Mouse (Mus musculus): ENCODE results near the gene Olfr1410. TPM values are rescaled to one million over a fixed set of nuclear protein-coding genes. Genes with fewer than 3 reads are reported as not detected.
A peak's percentile ranks its signal among the peaks of the same experiment; 100 is the strongest.

Gene Olfr1410
- polyA plus RNA-seq, 1 experiment from 2014 or later, result not detected

GRCm38 (mm10) chr1:92616046-92616445, 10.5 kb downstream of the Olfr1410 start:
- no peak for DNase-seq (ENCODE audit: low spot score)

GRCm38 (mm10) chr1:92617488-92617887, 11.9 kb downstream of the Olfr1410 start, which contains the start of gene Olfr12:
Gene Olfr12, plus strand, starts transcription at chr1:92617788.
- no peak for DNase-seq (ENCODE audit: low spot score)
- no peak within 1 kb of the TSS for H3K9ac ChIP-seq (ENCODE audit: low read length)
- H3K4me3 ChIP-seq (ENCODE audit: low read depth, low read length), result no peak within 1 kb of the TSS
- no peak within 1 kb of the TSS for H3K4me2 ChIP-seq (ENCODE audit: low read depth)
- no peak for ATAC-seq (ENCODE audit: insufficient read depth, low FRiP score, low TSS enrichment)
- H3K4me1 ChIP-seq (ENCODE audit: control insufficient read depth, insufficient read depth, low read length), result no peaks in the 10 kb centered on the region
- WGBS, result 54% methylated on average over 2 of the region's 2 CpGs
- H3K27ac ChIP-seq (ENCODE audit: low read depth, low read length), result no peak within 1 kb of the TSS
- H3K9me3 ChIP-seq (ENCODE audit: control insufficient read depth, low read length), result no peaks in the 10 kb centered on the region
- no peaks in the 10 kb centered on the region for H3K27me3 ChIP-seq (ENCODE audit: control insufficient read depth, insufficient read depth, low read length)
- H3K36me3 ChIP-seq (ENCODE audit: control insufficient read depth, insufficient read depth, low read length), result no peaks in the 10 kb centered on the region

More at GRCm38 (mm10) chr1:92616046-92616445, 10.5 kb downstream of the Olfr1410 start:
- no peaks in the 10 kb centered on the region for H3K27me3 ChIP-seq (ENCODE audit: control insufficient read depth, insufficient read depth, low read length)
- H3K9me3 ChIP-seq (ENCODE audit: control insufficient read depth, low read length), result no peaks in the 10 kb centered on the region
- H3K4me1 ChIP-seq (ENCODE audit: control insufficient read depth, insufficient read depth, low read length), result no peaks in the 10 kb centered on the region
- no peak overlapping the region for H3K27ac ChIP-seq (ENCODE audit: low read depth, low read length)
- WGBS, result 74% methylated on average over 1 of the region's 1 CpGs
- no peaks in the 10 kb centered on the region for H3K36me3 ChIP-seq (ENCODE audit: control insufficient read depth, insufficient read depth, low read length)
- no peak overlapping the region for H3K9ac ChIP-seq (ENCODE audit: low read length)
- no peak overlapping the region for H3K4me3 ChIP-seq (ENCODE audit: low read depth, low read length)
- H3K4me2 ChIP-seq (ENCODE audit: low read depth), result no peak overlapping the region
- no peak for ATAC-seq (ENCODE audit: insufficient read depth, low FRiP score, low TSS enrichment)

GRCm38 (mm10) chr1:92618360-92618759, 12.8 kb downstream of the Olfr1410 start:
- H3K36me3 ChIP-seq (ENCODE audit: control insufficient read depth, insufficient read depth, low read length), result no peaks in the 10 kb centered on the region
- DNase-seq (ENCODE audit: low spot score) (no peak), ATAC-seq (ENCODE audit: insufficient read depth, low FRiP score, low TSS enrichment) (no peak)
- 70% methylated on average over 4 of the region's 4 CpGs for WGBS
- H3K9ac ChIP-seq (ENCODE audit: low read length), result no peak overlapping the region
- no peaks in the 10 kb centered on the region for H3K27me3 ChIP-seq (ENCODE audit: control insufficient read depth, insufficient read depth, low read length)
- H3K9me3 ChIP-seq (ENCODE audit: control insufficient read depth, low read length), result no peaks in the 10 kb centered on the region
- H3K4me1 ChIP-seq (ENCODE audit: control insufficient read depth, insufficient read depth, low read length), result no peaks in the 10 kb centered on the region
- no peak overlapping the region for H3K4me2 ChIP-seq (ENCODE audit: low read depth)
- H3K27ac ChIP-seq (ENCODE audit: low read depth, low read length), result no peak overlapping the region
- no peak overlapping the region for H3K4me3 ChIP-seq (ENCODE audit: low read depth, low read length)

- DNase-seq (ENCODE audit: low spot score), result no peak
- WGBS, result 81% methylated on average over 4 of the region's 4 CpGs
- H3K4me2 ChIP-seq (ENCODE audit: low read depth), result no peak overlapping the region
- H3K9me3 ChIP-seq (ENCODE audit: control insufficient read depth, low read length), result no peaks in the 10 kb centered on the region
- no peak for ATAC-seq (ENCODE audit: insufficient read depth, low FRiP score, low TSS enrichment)
- no peaks in the 10 kb centered on the region for H3K27me3 ChIP-seq (ENCODE audit: control insufficient read depth, insufficient read depth, low read length)
- no peak overlapping the region for H3K27ac ChIP-seq (ENCODE audit: low read depth, low read length)
- no peak overlapping the region for H3K9ac ChIP-seq (ENCODE audit: low read length)
- no peak overlapping the region for H3K4me3 ChIP-seq (ENCODE audit: low read depth, low read length)
- H3K4me1 ChIP-seq (ENCODE audit: control insufficient read depth, insufficient read depth, low read length), result no peaks in the 10 kb centered on the region
- no peaks in the 10 kb centered on the region for H3K36me3 ChIP-seq (ENCODE audit: control insufficient read depth, insufficient read depth, low read length)
These were observed 22.6 kb downstream of the Olfr1410 start for GRCm38 (mm10) chr1:92628227-92628626.

GRCm38 (mm10) chr1:92632196-92632595, 26.6 kb downstream of the Olfr1410 start:
- ATAC-seq (ENCODE audit: insufficient read depth, low FRiP score, low TSS enrichment) (no peak), DNase-seq (ENCODE audit: low spot score) (no peak)
- H3K27ac ChIP-seq (ENCODE audit: low read depth, low read length), result no peak overlapping the region
- no peak overlapping the region for H3K9ac ChIP-seq (ENCODE audit: low read length)
- no peaks in the 10 kb centered on the region for H3K27me3 ChIP-seq (ENCODE audit: control insufficient read depth, insufficient read depth, low read length)
- H3K36me3 ChIP-seq (ENCODE audit: control insufficient read depth, insufficient read depth, low read length), result no peaks in the 10 kb centered on the region; the same call in 1 of the 2 replicates
- H3K4me3 ChIP-seq (ENCODE audit: low read depth, low read length), result no peak overlapping the region
- WGBS, result 84% methylated on average over 5 of the region's 5 CpGs
- H3K9me3 ChIP-seq (ENCODE audit: control insufficient read depth, low read length), result no peaks in the 10 kb centered on the region
- no peaks in the 10 kb centered on the region for H3K4me1 ChIP-seq (ENCODE audit: control insufficient read depth, insufficient read depth, low read length)
- H3K4me2 ChIP-seq (ENCODE audit: low read depth), result no peak overlapping the region

- DNase-seq (ENCODE audit: low spot score) (no peak), ATAC-seq (ENCODE audit: insufficient read depth, low FRiP score, low TSS enrichment) (no peak)
- no peaks in the 10 kb centered on the region for H3K4me1 ChIP-seq (ENCODE audit: control insufficient read depth, insufficient read depth, low read length)
These were observed 27.4 kb downstream of the Olfr1410 start for GRCm38 (mm10) chr1:92632948-92633347.

GRCm38 (mm10) chr1:92633726-92634125, 28.1 kb downstream of the Olfr1410 start:
- Histone ChIP-seq H3K9me3 (ENCODE audit: control insufficient read depth, low read length) (no peaks in the 10 kb centered on the region), H3K4me1 (ENCODE audit: control insufficient read depth, insufficient read depth, low read length) (no peaks in the 10 kb centered on the region), H3K4me2 (ENCODE audit: low read depth) (no peak overlapping the region), H3K36me3 (ENCODE audit: control insufficient read depth, insufficient read depth, low read length) (peaks cover 2% of the 10 kb centered on the region; the same call in 1 of the 2 replicates), H3K9ac (ENCODE audit: low read length) (no peak overlapping the region), H3K27me3 (ENCODE audit: control insufficient read depth, insufficient read depth, low read length) (no peaks in the 10 kb centered on the region), H3K4me3 (ENCODE audit: low read depth, low read length) (no peak overlapping the region), H3K27ac (ENCODE audit: low read depth, low read length) (no peak overlapping the region)
- DNase-seq (ENCODE audit: low spot score), result no peak
- no peak for ATAC-seq (ENCODE audit: insufficient read depth, low FRiP score, low TSS enrichment)
- WGBS, result 84% methylated on average over 8 of the region's 8 CpGs

More at GRCm38 (mm10) chr1:92632948-92633347, 27.4 kb downstream of the Olfr1410 start:
- H3K27ac ChIP-seq (ENCODE audit: low read depth, low read length), result no peak overlapping the region
- H3K9ac ChIP-seq (ENCODE audit: low read length), result no peak overlapping the region
- no peak overlapping the region for H3K4me2 ChIP-seq (ENCODE audit: low read depth)
- no peaks in the 10 kb centered on the region for H3K9me3 ChIP-seq (ENCODE audit: control insufficient read depth, low read length)
- whole genome bisulfite sequencing, result 72% methylated on average over 6 of the region's 6 CpGs
- H3K4me3 ChIP-seq (ENCODE audit: low read depth, low read length), result no peak overlapping the region
- no peaks in the 10 kb centered on the region for H3K27me3 ChIP-seq (ENCODE audit: control insufficient read depth, insufficient read depth, low read length)
- peaks cover 2% of the 10 kb centered on the region; the same call in 1 of the 2 replicates for H3K36me3 ChIP-seq (ENCODE audit: control insufficient read depth, insufficient read depth, low read length)

GRCm38 (mm10) chr1:92634569-92634968, 29.0 kb downstream of the Olfr1410 start:
- Histone ChIP-seq H3K27ac (ENCODE audit: low read depth, low read length) (no peak overlapping the region), H3K36me3 (ENCODE audit: control insufficient read depth, insufficient read depth, low read length) (peaks cover 2% of the 10 kb centered on the region; the same call in 1 of the 2 replicates), H3K4me3 (ENCODE audit: low read depth, low read length) (no peak overlapping the region), H3K4me1 (ENCODE audit: control insufficient read depth, insufficient read depth, low read length) (no peaks in the 10 kb centered on the region), H3K9ac (ENCODE audit: low read length) (no peak overlapping the region), H3K9me3 (ENCODE audit: control insufficient read depth, low read length) (no peaks in the 10 kb centered on the region), H3K27me3 (ENCODE audit: control insufficient read depth, insufficient read depth, low read length) (no peaks in the 10 kb centered on the region), H3K4me2 (ENCODE audit: low read depth) (no peak overlapping the region)
- ATAC-seq (ENCODE audit: insufficient read depth, low FRiP score, low TSS enrichment) (no peak), DNase-seq (ENCODE audit: low spot score) (no peak)
- 59% methylated on average over 1 of the region's 1 CpGs for WGBS

- WGBS, result 82% methylated on average over 4 of the region's 4 CpGs
- no peak overlapping the region for H3K4me3 ChIP-seq (ENCODE audit: low read depth, low read length)
- peaks cover 2% of the 10 kb centered on the region; the same call in 1 of the 2 replicates for H3K36me3 ChIP-seq (ENCODE audit: control insufficient read depth, insufficient read depth, low read length)
- no peaks in the 10 kb centered on the region for H3K4me1 ChIP-seq (ENCODE audit: control insufficient read depth, insufficient read depth, low read length)
- no peaks in the 10 kb centered on the region for H3K9me3 ChIP-seq (ENCODE audit: control insufficient read depth, low read length)
- H3K27ac ChIP-seq (ENCODE audit: low read depth, low read length), result no peak overlapping the region
- H3K9ac ChIP-seq (ENCODE audit: low read length), result no peak overlapping the region
- DNase-seq (ENCODE audit: low spot score) (peak; percentile 17), ATAC-seq (ENCODE audit: insufficient read depth, low FRiP score, low TSS enrichment) (0 out of 2 replicates have a peak, but pooled peaks have one; percentile 38)
- H3K4me2 ChIP-seq (ENCODE audit: low read depth), result no peak overlapping the region
- H3K27me3 ChIP-seq (ENCODE audit: control insufficient read depth, insufficient read depth, low read length), result no peaks in the 10 kb centered on the region
These were observed 29.5 kb downstream of the Olfr1410 start for GRCm38 (mm10) chr1:92634976-92635599.
